Mouse (Mus musculus) limb, embryonic 10.5 days (tissue): Measurements from ENCODE around the gene Atf6. TPM values are rescaled to one million over a fixed set of nuclear protein-coding genes. Genes with fewer than 3 reads are reported as not detected.
A peak's percentile ranks its signal among the peaks of the same experiment; 100 is the strongest.

Source experiments
- DNase-seq: peaks from one replicate; pipeline ENCODE4 v3.0.0-alpha.2; 2017; ENCODE audit warnings: low spot score
- H3K27ac ChIP-seq: fragments of 300-500 bp; sonication (generic); 2 replicates; pipeline ENCODE4 v1.5.1; 2016; ENCODE audit warnings: mild to moderate bottlenecking
- H3K27me3 ChIP-seq: fragments of 300-500 bp; sonication (generic); 2 replicates; pipeline ENCODE4 v1.6.1; 2016; ENCODE audit warnings: low read depth, mild to moderate bottlenecking; ENCODE audit not compliant: poor library complexity, severe bottlenecking
- H3K36me3 ChIP-seq: fragments of 300-500 bp; sonication (generic); 2 replicates; pipeline ENCODE4 v1.6.1; 2016; ENCODE audit warnings: mild to moderate bottlenecking, moderate library complexity
- H3K4me1 ChIP-seq: fragments of 300-500 bp; sonication (generic); 2 replicates; pipeline ENCODE4 v1.6.1; 2016
- H3K4me3 ChIP-seq: fragments of 300-500 bp; sonication (generic); 2 replicates; pipeline ENCODE4 v1.5.1; 2016; ENCODE audit warnings: mild to moderate bottlenecking, moderate library complexity
- H3K9me3 ChIP-seq: fragments of 300-500 bp; sonication (generic); replicated peaks from 2 replicates; pipeline ENCODE4 v1.6.1; 2016; ENCODE audit warnings: mild to moderate bottlenecking
- WGBS: fragments of 180-500 bp; shearing (Covaris S2); methylation state at CpG from one replicate; pipeline ENCODE4 v1.1.7; 2016; 5-methylcytosine and 5-hydroxymethylcytosine counted together
- polyA plus RNA-seq: library from polyadenylated mRNA; unstranded; fragments of >200 nt; fragmentation: Nextera tagmentation; extraction: Ambion mirVana; gene quantifications from 2 replicates; pipeline ENCODE4 v1.2.1, GENCODE M21; 2016

The Atf6 gene
- polyA plus RNA-seq, 1 experiment from 2014 or later = 8.0 TPM

DNA sequence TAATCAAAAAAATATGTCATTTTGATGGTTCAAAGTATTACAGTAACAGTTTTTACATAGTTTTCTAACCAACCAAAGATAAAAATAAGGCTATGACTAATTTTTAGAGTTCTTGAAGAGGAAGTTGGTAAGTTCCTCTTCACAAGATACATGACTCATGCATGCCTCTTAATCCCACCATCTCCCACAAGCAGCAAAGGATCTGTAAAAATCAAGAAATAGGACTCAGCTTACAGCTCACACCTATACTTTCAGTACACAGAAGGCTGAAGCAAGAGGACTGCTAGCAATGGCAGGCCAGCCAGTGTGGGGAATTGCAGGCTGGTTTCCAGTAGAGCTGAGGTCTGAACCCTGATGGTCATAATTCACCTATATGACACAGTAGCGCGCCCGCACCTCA lies 14.0 kb downstream of the Atf6 start:
- no peak overlapping the region for H3K27ac ChIP-seq
- no peaks in the 10 kb centered on the region for H3K9me3 ChIP-seq
- peaks cover 13% of the 10 kb centered on the region; the same call in 1 of the 2 replicates for H3K36me3 ChIP-seq
- H3K4me1 ChIP-seq = no peaks in the 10 kb centered on the region
- no peak overlapping the region for H3K4me3 ChIP-seq
- H3K27me3 ChIP-seq = no peaks in the 10 kb centered on the region
- 96% methylated on average over 3 of the region's 3 CpGs for WGBS
- no peak for DNase-seq

DNA sequence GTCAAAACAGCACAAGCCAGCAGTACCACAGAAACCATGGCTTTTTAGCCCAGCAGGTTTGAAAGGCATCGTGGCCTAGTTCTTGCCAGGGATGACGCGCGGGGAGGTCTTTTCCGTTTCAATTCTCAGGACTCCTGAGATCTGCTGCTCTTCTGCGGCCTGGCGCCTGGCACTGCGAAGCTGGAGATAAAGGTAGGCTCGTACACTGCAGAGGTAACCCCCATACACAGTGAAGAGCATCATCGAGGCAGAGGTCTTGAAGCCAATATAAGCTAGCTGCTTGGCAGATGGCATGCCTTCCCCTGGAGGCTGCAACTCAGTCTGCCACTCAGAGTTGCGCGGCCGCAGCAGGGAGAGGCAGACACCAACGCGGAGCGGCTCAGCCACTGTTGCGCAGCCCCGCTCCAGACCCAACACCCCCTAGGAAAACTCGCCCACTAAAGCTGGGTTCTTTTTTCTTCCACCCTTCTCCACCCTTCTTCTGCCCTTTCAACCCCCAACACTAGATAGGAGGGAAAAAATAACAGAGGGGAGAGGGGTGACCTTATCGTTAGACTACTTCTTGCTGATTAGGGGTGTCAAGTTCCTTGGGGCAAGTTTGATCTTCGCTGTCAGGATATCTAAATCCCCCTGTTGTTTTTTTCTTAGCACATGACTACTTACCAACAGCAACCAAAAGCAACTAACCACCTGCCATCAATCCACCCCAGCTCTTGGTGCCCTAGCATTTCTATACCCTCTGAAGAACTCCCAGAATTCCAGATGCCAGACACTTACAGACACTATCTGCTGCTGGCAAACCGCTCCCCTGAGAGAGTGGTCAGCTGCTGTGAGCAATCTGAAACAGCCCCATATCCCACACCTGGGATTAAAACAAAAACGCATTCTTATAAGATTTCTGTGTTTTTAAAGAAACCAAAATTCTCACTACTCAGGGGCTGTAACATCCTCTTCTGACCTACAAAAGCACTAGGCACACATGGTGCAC lies 16.6 kb downstream of the Atf6 start:
- H3K4me3 ChIP-seq = no peak overlapping the region
- no peaks in the 10 kb centered on the region for H3K27me3 ChIP-seq
- no peaks in the 10 kb centered on the region for H3K4me1 ChIP-seq
- H3K27ac ChIP-seq = no peak overlapping the region
- DNase-seq = no peak
- H3K9me3 ChIP-seq = no peaks in the 10 kb centered on the region
- WGBS = 92% methylated on average over 23 of the region's 23 CpGs
- peaks cover 13% of the 10 kb centered on the region; the same call in 1 of the 2 replicates for H3K36me3 ChIP-seq

GRCm38 (mm10) chr1:170850007-170850406 lies 17.6 kb downstream of the Atf6 start:
- Histone ChIP-seq H3K27ac (no peak overlapping the region), H3K4me3 (no peak overlapping the region), H3K36me3 (peaks cover 13% of the 10 kb centered on the region; the same call in 1 of the 2 replicates), H3K27me3 (no peaks in the 10 kb centered on the region), H3K9me3 (no peaks in the 10 kb centered on the region), H3K4me1 (no peaks in the 10 kb centered on the region)
- WGBS = 97% methylated on average over 2 of the region's 2 CpGs
- no peak for DNase-seq

- H3K4me3 ChIP-seq = no peak overlapping the region
- H3K36me3 ChIP-seq = peaks cover 7% of the 10 kb centered on the region; the same call in 1 of the 2 replicates
- H3K4me1 ChIP-seq = no peaks in the 10 kb centered on the region
- no peak overlapping the region for H3K27ac ChIP-seq
- H3K27me3 ChIP-seq = no peaks in the 10 kb centered on the region
- H3K9me3 ChIP-seq = no peaks in the 10 kb centered on the region
- WGBS = 48% methylated on average over 10 of the region's 10 CpGs
- DNase-seq = no peak
Observed at GRCm38 (mm10) chr1:170845448-170846307, 21.9 kb downstream of the Atf6 start.

DNA sequence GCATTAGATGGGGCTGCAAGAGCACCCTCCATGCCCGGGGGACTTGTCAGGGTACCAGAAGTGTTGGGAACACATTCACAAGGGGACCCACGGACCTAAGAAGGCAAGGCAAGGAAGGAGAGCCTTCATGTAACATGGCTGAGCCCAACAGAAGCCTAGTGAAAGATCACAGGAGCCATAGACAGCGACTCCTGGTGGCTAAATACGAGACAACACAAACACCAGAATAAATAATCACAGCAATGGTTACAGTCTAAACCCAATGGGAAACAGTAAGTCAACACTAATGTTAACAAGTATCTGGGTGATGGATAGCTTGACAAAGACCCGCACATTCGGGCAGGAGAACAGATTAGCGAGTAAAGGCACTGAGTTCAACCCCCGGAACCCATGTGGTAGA lies 23.2 kb downstream of the Atf6 start:
- 56% methylated on average over 8 of the region's 8 CpGs for WGBS
- H3K36me3 ChIP-seq = 0 out of 2 replicates have a peak, but pooled peaks cover 2% of the 10 kb centered on the region
- H3K27ac ChIP-seq = no peak overlapping the region
- DNase-seq = peak; percentile 44
- no peaks in the 10 kb centered on the region for H3K27me3 ChIP-seq
- H3K9me3 ChIP-seq = no peaks in the 10 kb centered on the region
- no peak overlapping the region for H3K4me3 ChIP-seq
- H3K4me1 ChIP-seq = no peaks in the 10 kb centered on the region

DNA sequence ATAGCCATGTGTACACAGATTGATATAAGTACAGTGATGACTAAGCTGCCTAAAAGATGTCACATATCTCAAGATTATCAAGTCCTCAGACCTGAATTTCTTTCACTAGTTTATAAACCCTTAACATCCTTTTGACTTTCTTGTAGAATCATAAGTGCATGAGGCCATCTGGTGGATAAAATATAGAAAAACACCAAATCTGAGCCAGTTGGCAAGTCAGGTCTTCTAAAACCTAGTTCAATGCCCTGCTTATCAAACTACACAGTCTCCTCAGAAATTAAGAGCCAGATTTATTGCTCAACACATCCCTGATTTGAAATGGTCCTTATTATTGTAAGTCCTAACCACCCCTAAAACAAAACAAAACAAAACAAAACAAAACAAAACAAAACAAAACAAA lies 27.9 kb downstream of the Atf6 start:
- Histone ChIP-seq H3K9me3 (no peaks in the 10 kb centered on the region), H3K27me3 (no peaks in the 10 kb centered on the region), H3K27ac (no peak overlapping the region), H3K4me3 (no peak overlapping the region), H3K4me1 (no peaks in the 10 kb centered on the region), H3K36me3 (0 out of 2 replicates have a peak, but pooled peaks cover 2% of the 10 kb centered on the region)
- DNase-seq = no peak

GRCm38 (mm10) chr1:170834756-170835155 lies 32.8 kb downstream of the Atf6 start:
- H3K27me3 ChIP-seq = no peaks in the 10 kb centered on the region
- no peak overlapping the region for H3K4me3 ChIP-seq
- H3K9me3 ChIP-seq = no peaks in the 10 kb centered on the region
- 87% methylated on average over 9 of the region's 9 CpGs for WGBS
- no peak overlapping the region for H3K27ac ChIP-seq
- peaks cover 19% of the 10 kb centered on the region; the same call in 1 of the 2 replicates for H3K36me3 ChIP-seq
- DNase-seq = no peak
- H3K4me1 ChIP-seq = no peaks in the 10 kb centered on the region

- Histone ChIP-seq H3K9me3 (no peaks in the 10 kb centered on the region), H3K27me3 (no peaks in the 10 kb centered on the region), H3K36me3 (peaks cover 19% of the 10 kb centered on the region; the same call in 1 of the 2 replicates), H3K4me3 (no peak overlapping the region), H3K27ac (no peak overlapping the region), H3K4me1 (no peaks in the 10 kb centered on the region)
- WGBS = 95% methylated on average over 1 of the region's 1 CpGs
- DNase-seq = no peak
Observed at GRCm38 (mm10) chr1:170829781-170830180, 37.8 kb downstream of the Atf6 start.

DNA sequence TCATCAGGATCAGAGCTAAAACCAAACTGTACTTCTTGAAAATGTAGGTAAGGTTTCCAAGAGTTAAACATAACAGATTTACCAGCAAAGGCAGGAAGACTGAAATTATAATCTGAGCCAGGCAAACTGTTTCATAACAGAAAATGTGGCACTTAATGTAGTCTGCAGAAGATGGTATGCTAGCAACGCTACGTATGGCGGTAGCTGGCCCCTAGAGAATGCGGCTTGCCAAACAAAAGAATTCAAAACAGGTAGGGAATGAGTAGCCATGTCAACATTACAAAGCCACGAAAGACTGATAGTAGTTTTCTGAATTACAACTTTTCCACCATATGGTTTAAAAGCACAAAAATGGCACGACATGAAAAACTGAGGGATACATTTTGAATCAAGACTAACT lies 38.2 kb downstream of the Atf6 start:
- Histone ChIP-seq H3K27ac (no peak overlapping the region), H3K9me3 (no peaks in the 10 kb centered on the region), H3K4me1 (no peaks in the 10 kb centered on the region), H3K36me3 (peaks cover 16% of the 10 kb centered on the region; the same call in 1 of the 2 replicates), H3K27me3 (no peaks in the 10 kb centered on the region), H3K4me3 (no peak overlapping the region)
- 94% methylated on average over 6 of the region's 6 CpGs for WGBS
- DNase-seq = no peak

DNA sequence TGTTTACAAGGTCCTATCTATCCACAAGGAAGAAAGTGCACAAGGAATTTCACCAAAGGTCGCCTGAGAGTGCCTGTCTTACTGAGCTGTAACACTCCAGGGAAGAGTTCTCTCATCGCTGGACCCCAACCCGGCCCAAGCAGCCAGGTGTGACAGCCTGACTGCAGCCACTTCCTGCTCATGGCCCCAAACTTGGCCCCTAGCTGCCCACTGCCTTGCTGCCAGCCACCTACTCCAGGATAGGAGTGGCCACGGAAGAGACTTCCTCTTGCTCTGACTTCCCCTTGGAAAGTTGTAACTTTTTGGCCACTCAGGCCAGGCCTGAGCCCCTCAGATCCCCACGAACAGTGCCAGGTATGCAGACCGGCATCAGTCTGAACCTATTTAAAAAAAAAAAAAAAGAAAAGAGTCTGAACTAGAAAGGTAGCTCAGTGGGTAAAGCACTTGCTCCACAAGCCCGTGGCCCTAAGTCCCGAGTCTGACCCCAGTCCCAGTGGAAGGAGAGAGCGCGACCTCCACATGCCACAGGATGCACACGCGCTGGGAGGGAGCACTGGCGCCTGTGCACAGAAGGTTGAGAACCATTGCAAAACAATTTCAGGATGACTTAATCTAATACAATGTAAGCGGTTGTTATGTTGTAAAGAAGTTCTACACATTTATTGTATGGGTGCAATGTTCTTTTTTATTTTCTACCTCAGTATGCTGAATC lies 47.3 kb downstream of the Atf6 start:
- no peak for DNase-seq
- Histone ChIP-seq H3K27ac (no peak overlapping the region), H3K27me3 (no peaks in the 10 kb centered on the region), H3K4me1 (peaks cover 3% of the 10 kb centered on the region; the same call in 1 of the 2 replicates), H3K9me3 (no peaks in the 10 kb centered on the region), H3K36me3 (peaks cover 7% of the 10 kb centered on the region), H3K4me3 (no peak overlapping the region)
- 87% methylated on average over 14 of the region's 14 CpGs for WGBS

- H3K4me3 ChIP-seq = no peak overlapping the region
- no peaks in the 10 kb centered on the region for H3K27me3 ChIP-seq
- no peaks in the 10 kb centered on the region for H3K4me1 ChIP-seq
- no peak for DNase-seq
- peaks cover 7% of the 10 kb centered on the region for H3K36me3 ChIP-seq
- WGBS = 97% methylated on average over 2 of the region's 2 CpGs
- no peaks in the 10 kb centered on the region for H3K9me3 ChIP-seq
- no peak overlapping the region for H3K27ac ChIP-seq
Observed at GRCm38 (mm10) chr1:170815287-170816004, 52.1 kb downstream of the Atf6 start.

- Histone ChIP-seq H3K27ac (no peak overlapping the region), H3K4me3 (no peak overlapping the region), H3K9me3 (no peaks in the 10 kb centered on the region), H3K27me3 (no peaks in the 10 kb centered on the region), H3K36me3 (peaks cover 7% of the 10 kb centered on the region), H3K4me1 (no peaks in the 10 kb centered on the region)
- 90% methylated on average over 5 of the region's 5 CpGs for WGBS
- no peak for DNase-seq
Observed at GRCm38 (mm10) chr1:170812822-170813221, 54.7 kb downstream of the Atf6 start.
